Mouse (Mus musculus) kidney, adult 9 months (tissue): ENCODE data around the gene Gramd2.

Experiments
- DNase-seq: peaks from one replicate; pipeline ENCODE4 v3.0.0; 2022

Gene Gramd2

DNA sequence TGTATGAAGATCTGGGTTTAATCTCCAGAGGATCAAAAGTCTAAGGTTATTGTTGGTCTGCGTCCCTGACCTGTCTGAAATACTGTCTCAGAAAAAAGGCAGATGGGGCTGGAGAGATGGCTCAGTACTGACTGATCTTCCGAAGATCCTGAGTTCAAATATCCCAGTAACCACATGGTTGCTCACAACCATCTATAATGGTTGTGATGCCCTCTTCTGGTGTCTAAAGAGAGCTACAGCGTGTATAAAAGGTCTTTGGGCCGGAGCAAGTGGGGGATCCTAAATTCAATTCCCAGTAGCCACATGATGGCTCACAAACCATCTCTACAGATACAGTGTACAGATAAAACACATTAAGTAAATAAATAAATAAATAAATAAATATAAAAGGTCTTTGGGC, 10.8 kb upstream of the Gramd2 start:
- DNase-seq = no peak

DNA sequence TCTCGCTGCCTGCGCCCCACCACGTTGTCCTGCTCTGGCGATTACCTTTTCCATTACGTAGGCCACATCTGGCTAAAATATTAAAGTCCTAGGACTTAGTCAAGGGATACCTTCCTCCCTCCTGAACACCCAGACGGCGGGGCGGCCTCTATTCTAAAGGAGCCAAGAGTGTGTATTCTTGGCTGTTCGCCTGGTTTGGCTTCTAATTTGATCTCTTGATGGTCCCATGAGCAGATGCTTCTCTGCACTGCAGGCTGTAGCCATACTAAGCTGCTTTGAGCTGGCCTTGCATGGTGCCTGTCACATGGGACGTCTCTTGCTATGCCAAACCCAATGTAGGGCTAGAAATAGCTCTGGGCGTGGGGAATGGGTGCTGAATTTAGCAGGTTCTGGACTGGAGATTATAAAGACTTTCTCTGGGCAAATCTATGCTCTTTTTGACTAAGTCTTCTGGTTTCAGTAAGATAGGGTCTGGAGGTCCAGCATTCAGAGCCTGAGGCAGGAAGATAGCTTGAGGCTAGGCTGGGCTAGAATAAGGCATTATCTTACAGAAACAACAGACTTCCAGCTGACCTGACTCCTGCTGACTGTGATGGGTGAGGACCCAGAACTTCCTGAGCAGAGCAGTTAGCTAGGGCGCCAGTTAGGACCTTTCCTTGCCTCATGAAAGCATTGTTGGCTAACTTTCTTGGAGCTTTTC, 7.6 kb upstream of the Gramd2 start:
- no peak for DNase-seq

DNA sequence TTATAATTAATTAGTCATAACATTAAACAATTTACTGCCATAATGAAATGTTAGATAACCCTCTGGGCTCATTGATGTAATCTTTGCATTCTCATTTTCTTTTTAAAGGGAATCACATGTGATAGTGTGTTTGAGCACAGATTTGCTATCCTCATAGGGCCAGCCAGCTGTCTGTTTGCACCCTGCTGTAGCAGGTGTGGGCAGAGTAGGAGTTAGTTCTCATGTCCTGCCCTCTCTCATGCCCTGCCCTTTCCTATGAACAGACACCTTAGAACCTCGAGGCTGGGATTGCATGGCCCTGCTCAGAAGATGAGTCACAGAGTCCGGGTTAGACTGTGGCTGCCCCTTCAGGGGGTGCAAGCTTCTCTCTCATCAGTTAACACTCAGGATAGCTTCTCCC, 6.5 kb upstream of the Gramd2 start:
- no peak for DNase-seq

DNA sequence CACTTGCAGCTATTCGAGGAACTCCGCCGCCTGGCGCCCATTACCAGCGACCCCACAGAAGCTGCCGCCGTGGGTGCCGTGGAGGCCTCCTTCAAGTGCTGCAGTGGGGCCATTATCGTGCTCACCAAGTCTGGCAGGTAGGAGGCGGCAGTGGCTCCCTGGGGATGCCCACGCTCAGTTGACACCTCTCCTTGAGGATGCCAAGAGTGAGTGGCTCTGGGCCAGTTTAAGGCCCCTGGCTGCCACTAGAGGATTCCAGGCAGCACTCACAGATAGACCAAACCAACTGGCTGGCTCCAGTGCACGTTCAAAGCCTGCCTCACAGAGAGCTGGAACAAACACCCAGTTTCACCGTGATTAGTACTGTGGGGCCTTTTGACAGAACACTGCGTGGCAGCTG, 4.3 kb upstream of the Gramd2 start:
- DNase-seq = no peak

DNA sequence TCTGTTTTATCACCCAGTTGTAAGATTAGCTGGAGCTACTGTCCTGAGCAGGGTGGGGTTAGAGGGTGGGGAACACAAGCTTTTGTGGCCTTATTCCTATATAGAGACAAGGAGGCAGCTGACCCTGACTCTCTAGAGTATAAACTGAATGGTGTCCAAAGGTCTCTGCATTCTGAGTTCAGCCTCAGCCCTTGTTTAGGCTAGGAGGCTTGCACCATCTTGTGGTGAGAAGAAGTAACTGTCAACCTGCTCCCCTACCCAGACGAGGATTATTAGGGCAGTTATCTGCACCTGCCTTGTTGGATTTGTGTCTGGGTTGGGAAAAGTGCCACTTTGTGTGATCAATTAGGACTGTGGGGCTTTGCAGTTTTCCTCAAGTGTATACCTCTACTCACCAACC, 1.6 kb upstream of the Gramd2 start:
- DNase-seq = peak; percentile 71

DNA sequence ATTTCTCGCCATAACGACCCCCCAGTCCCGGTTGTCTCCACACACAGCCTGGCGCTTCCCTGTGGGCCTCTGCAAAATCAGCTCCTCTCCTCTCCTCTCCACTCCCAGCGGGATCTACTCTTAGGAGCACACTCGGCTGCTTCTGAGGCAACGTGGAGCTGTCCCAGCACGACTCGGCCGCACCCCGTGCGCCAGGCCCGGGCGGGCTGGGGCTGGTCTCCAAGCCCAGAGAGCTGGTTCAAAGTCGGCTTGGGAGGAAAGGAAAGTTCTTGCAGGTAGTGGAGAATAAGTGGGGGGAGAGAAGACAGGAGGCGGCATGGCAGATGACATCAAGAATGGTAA, 561 bp downstream of the Gramd2 start:
- no peak for DNase-seq

DNA sequence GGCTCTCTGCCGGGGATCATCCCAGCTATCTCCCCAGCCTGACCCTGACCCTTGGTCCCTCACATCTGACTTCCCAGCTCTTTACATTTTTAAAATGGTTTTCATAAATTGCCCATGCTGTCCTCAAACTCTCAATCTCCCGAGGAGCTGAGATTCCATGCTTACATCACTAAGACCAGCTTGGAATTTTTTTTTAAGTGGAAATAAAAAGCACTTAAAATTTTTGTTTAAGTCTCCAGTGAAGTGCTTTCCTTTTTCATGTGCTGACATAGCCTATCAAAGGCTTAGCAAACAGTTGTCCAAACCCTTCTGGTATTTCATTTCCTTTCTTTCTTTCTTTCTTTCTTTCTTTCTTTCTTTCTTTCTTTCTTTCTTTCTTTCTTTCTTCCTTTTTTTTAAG, 4.1 kb downstream of the Gramd2 start:
- no peak for DNase-seq

DNA sequence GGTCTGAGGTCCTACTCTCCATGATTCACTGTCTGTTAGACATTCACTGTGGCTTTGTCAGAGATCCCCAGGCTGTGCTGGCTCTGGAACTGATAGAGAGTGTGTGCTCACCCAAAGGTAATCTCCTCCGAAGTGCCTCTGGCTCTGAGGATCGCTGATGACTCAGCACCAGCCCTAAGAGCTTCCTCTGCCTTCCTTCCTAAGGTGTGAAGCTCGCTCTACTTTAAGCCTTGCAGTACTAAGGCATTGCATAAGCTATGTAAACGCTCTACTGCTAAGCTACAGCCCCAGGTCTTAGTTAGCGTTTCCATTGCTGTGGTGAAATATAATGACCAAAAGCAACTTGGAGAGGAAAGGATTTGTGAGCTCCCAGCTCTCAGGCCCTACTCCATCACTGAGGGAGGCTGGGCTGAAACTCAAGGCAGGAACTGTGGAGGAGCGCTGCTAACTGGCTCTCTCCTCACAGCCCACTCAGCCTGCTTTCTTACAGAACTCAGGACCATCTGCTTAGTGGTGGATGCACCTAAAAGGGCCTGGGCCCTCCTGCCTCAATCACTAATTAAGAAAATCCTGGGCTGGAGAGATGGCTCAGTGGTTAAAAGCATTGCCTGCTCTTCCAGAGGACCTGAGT, 7.6 kb downstream of the Gramd2 start:
- DNase-seq = no peak

DNA sequence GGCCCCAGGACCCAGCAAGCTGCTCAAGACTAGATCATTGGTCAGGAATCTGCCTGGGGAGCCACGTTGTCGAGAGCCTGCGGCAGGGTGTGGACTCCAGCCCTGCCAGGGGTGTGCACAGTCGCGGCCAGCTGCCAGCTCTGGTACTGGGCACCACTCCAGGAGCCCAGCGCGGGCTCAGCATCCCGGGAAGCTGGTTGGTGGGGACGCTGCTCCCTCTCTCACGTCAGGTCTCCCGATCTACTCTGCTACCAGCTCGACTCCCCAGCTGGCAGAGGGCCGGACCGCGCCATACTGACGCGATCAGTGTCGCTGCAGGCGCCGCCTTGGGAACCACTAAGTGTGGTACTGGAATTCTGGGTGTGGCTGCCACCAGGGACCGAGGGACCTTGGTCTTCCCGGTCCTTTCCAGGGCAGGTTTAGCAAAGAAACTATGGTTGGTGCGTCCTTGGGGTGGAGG, 11.7 kb downstream of the Gramd2 start:
- peak; percentile 80 for DNase-seq

DNA sequence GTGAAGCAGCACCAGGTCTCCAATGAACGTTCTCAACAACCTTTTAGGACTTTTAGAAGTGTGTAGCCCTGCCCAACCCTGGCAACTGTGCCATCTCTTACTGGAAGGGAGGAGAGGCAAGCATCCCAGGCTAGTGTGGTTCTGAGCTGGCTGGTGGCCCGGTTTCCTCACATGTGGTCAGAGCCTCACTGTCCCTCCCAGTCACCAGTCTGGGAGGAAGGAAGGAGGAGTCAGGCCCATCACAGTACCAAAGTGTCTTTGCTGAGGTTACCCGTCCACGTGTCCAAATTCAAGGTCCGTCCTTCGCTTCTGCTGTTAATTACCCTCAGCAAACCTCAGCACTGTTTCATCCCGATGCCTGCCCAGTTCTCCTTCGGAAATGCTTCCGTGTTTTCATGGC, 12.2 kb downstream of the Gramd2 start:
- DNase-seq = no peak

DNA sequence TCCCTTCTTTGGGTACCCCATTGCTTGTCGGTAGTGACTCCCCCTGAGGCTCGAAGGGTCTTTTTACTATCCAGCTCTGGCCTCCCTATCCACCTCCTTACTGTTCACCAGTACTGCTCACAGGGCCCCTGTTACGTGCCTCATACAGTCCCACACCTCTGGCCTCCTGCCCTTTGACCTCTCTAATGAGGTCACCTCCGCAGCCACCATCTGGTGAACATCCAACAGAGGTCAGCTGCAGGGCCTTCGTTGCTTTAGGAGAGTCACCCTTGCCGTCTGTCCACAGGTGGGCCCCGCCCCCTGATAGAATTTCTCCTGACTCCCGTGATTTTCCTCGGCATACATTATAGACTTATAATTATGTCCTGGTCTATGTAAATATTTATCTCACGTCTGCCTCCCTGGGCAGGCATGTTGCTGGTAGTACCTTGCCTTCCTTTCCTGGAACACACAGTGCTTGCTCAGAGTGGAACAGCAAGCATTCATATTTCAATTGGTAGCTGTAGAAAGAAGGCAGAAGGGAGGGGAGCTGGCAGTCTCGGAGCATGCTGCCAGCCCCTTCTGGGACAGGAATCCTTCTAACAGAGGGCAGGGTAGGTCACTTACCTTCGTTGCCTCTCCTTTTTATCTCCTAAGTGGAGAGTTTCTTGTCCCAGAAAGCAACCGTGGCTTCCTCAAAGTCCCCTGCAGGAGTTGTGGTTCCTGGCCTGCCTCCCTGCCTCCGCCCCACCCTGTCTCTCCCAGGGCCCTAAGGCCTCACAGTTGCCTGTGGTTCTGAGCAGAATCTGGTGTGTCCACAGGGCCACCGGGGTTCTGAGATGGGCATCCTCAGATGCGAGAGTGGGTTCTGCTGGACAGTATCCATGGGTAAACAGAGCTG, 14.9 kb downstream of the Gramd2 start:
- no peak for DNase-seq

DNA sequence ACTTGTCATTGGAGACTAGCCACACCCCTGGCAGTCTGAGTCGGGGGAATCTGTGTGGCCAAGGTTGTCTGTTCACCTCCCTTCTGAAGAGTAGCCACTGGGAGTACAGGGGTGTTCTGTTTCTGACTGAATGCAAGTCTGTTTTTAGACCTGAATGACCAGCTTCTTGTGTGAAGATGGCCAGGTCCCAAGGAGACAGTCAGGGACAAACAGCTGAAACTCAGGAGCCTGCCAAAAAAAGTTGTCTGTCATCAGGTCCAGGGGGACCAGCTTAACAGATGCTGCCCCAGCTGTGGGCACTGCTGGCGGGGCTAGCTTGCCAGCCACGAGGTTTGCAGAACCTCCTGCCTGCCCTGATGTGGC, 15.5 kb downstream of the Gramd2 start:
- no peak for DNase-seq

DNA sequence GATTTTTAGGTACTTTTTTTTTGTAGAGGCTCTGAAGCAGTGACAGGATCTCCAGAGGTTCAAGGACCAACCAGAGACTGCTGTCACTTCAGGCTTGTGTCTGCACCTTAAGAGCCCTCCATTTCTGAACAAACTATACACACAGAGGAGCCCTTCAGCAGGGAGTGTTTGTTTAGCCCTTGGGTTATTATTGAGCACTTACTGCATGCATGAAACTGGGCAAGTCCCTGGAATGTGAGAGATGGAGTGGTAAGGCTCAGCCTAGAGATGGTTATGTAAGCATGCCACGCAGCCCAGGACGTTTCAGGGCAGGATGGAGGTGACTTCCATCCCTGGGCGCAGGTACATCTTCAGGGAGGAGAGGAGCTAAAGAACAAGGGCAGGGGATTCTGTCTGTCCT, 16.4 kb downstream of the Gramd2 start:
- DNase-seq = no peak

DNA sequence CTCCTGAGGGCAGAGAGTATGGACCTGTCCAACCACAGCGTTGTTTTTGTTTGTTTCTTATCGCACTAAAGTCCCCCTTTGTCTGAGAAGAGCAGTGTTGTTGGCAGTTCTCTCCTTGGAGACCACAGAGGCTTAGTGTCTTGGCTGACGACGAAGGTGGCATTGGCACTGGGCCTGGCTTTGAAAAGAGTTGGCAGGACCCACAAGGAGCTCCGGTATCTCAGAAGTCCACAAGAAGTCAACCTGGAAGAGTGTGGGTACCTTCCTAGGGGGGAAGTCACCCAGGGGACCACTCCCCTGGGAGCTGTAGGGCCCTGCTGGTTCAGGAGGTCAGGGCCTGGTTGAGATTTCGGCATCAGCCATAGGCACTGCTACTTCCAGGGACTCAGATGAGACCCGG, 21.1 kb downstream of the Gramd2 start:
- no peak for DNase-seq

DNA sequence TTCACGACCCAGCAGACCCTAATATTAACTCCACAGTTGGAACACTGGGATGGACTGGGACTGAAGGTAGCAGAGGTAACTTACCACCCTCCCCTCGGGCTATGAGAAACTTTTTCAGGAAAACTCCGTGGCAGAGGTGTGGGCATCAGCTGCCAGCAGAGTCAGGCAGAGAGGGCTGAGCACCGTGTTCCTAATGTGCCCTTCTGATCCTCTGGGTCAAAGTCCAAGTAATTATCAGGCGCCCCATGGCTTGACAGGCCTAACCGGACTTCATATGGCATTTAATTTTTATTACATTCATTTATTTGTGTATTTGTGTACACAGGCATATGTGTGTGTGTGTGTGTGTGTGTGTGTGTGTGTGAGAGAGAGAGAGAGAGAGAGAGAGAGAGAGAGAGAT, 23.2 kb downstream of the Gramd2 start:
- DNase-seq = peak; percentile 66

DNA sequence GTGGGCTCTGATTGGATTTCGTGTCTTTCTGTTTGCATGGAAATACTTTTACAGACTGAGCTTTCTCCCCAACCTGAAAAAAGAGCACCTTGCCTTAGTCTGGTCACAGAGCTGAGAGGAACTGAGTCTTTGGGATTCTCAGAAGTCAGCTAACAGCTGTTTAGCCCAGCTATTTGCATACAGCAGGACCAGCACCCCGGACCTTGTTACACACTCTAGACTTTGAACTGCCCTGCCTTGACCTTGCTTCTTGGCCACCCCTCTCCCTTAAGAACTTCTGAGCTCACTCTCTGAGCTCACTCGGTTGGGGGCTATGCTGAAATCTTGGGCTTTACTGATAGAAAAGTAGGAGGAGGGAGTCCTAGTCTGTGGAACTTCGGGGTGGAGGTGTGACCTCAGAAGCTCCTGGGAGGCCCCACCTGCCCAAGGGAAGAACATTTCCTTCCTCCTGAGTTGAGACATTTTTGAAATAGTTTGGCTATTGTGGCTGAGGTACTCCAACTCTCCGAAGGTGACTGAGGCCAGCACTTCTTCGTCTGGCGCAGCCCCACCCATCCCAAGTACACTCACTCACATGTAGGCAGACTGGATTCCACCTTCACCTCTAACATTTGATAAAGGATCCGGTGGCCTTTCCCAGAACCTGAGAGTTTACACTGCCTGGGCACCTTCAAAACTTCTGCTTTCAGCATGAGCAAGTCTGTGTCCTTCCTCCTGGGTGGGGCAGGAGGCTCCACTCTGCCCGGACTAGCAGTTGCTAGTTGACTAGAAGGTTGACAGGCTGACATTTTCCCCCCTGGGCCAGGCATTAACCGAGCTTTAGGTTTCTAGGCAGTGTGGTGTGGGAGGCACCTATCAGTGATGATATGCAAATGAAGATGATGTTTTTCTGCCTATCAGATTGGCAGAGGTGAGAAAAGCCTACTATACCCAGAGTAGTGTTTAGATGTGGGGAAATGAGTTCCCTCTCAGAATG, 27.2 kb downstream of the Gramd2 start:
- peak; percentile 72 for DNase-seq

DNA sequence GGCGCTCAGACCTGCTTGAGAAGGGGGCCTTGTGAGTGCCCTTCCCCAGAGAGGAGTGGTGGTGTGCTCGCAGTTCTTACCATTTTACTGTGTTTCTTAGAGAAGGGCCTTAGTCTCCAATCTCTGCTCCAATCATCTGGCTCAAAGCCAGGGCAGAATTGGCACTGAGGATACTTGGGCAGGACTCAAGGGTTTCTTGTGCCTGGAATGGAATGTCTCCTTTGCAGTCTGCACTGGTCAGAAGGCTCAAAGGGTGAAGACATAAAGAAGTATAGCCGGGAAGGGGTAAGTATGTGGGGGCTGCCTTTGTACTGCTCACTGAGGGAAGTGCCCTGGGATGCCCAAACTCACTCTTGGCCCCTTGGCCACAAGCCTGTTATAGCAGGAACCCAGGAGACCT, 29.3 kb downstream of the Gramd2 start:
- peak; percentile 73 for DNase-seq

DNA sequence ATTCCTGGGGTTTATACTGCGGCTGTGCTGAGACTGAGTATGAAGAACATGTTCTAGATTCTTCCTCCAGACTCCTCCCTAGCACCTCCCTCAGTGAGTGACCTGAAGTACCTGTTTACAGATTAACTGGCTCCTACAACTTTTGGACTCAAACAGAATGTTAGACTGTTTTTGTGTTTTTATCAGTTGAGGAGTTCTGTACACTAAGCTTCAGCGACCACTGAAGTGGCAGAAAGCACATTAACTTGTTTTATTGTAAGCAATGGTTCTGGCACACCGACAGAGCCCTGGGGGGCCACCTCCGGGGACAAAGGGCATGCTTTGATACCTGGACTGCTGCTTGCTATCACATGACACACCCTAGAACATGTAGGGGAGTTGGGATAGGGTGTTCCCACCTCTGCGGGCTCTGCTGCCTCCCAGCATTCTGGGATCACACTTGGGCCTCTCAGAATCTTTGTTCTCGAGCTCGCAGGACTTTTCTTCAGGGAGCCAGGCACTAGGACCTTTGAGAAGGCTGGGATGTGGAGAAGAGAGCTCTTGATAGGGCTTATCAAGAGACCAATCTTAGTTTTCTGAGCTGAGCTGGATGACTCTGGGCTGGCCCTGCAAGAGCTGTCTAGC, 36.4 kb downstream of the Gramd2 start:
- DNase-seq = peak; percentile 77

DNA sequence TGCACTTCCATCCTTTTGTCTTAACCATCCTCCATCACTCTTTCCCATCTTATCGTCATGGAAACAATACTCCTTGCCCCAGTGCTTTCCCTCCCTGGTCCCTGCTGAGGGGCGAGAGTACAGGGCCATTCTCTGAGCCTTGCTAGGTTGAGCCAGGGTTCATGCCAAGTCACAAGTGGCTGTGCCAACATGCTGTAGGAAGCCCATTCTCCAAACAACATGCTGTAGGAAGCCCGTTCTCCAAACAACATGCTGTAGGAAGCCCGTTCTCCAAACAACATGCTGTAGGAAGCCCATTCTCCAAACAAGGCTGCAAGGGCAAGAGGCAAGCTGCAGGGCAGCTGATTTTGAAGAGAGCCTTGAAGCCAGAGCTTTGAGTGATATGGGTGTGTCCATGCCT, 38.3 kb downstream of the Gramd2 start:
- DNase-seq = no peak

DNA sequence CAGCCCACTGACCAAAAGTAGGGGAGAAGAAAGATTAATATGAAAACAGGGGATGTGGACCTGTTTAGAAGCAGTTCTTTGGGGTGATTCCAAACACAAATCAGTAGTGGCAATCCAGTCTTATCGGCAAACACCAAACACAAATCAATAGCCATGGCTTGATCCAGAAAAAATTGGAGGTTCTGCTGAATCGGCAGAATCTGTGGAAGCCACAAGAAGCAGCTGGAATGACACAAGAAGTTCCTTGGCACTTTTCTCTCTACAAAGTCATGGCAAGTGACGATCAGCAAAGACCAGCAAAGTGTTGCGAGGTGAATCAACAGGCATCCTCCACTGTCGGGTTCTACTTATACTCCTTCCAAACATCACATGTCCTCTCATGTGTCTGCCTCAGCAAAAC, 41.2 kb downstream of the Gramd2 start:
- no peak for DNase-seq

DNA sequence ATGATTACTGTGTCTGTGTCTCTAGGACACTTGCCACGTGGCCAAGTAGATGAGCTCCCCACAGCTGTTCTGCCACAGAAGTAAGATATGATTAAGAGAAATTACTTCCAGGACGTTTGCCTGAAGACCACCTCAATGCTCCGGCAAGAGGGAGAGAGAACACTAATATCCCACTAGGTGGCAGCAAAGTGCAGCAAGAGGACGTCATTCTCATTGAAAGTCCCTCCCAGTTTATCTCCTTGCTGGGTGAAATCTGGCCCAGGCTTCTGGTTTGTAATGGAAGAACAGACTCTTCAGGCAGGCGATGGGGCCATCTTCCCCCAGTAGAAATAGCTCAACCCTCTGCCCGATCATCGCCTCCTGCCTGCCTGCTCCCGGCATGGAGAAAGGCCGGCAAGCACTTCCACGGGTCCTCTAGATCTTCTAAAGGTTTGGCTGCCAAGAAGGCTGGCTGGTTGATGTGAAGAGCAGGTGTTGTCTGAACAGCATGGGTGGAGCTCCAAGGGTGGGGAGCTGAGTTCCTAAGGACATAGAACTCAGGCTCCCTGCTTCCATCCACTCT, 43.2 kb downstream of the Gramd2 start:
- peak; percentile 84 for DNase-seq
